Mouse (Mus musculus) c-Kit-negative CD71-positive TER-119-positive erythroid progenitor cells, embryonic 14.5 days (primary cell): ENCODE measurements around the gene Evc2.

Source experiments
- DNase-seq: peaks from one replicate; pipeline ENCODE4 v3.0.0-alpha.2; 2013; ENCODE audit warnings: low read depth, low spot score

The Evc2 gene

GRCm38 (mm10) chr5:37472025-37472608 lies 133.8 kb downstream of the Evc2 start:
- no peak for DNase-seq
